Mouse (Mus musculus) forebrain, embryonic 10.5 days (tissue): ENCODE data around the gene Ncln. TPM values are rescaled to one million over a fixed set of nuclear protein-coding genes. Genes with fewer than 3 reads are reported as not detected.

ENCODE experiments used
- DNase-seq: peaks from one replicate; pipeline ENCODE4 v3.0.0-alpha.2; 2017; ENCODE audit warnings: low spot score; ENCODE audit errors: extremely low spot score
- H3K27ac ChIP-seq: fragments of 300-500 bp; sonication (generic); 2 replicates; pipeline ENCODE4 v1.5.1; 2016; ENCODE audit warnings: mild to moderate bottlenecking
- H3K27me3 ChIP-seq: fragments of 300-500 bp; sonication (generic); 2 replicates; pipeline ENCODE4 v1.6.1; 2016; ENCODE audit warnings: mild to moderate bottlenecking; ENCODE audit not compliant: poor library complexity, severe bottlenecking
- H3K36me3 ChIP-seq: fragments of 300-500 bp; sonication (generic); replicated peaks from 2 replicates; pipeline ENCODE4 v1.6.1; 2016; ENCODE audit warnings: mild to moderate bottlenecking, moderate library complexity
- H3K4me1 ChIP-seq: fragments of 300-500 bp; sonication (generic); 2 replicates; pipeline ENCODE4 v1.6.1; 2016
- H3K4me3 ChIP-seq: fragments of 300-500 bp; sonication (generic); 2 replicates; pipeline ENCODE4 v1.5.1; 2016; ENCODE audit warnings: mild to moderate bottlenecking, moderate library complexity
- H3K9me3 ChIP-seq: fragments of 300-500 bp; sonication (generic); 2 replicates; pipeline ENCODE4 v1.6.1; 2016; ENCODE audit warnings: mild to moderate bottlenecking, moderate library complexity
- WGBS: fragments of 180-500 bp; shearing (Covaris S2); methylation state at CpG from one replicate; pipeline ENCODE4 v1.1.7; 2016; 5-methylcytosine and 5-hydroxymethylcytosine counted together
- polyA plus RNA-seq: library from polyadenylated mRNA; unstranded; fragments of >200 nt; fragmentation: Nextera tagmentation; extraction: Ambion mirVana; gene quantifications from 2 replicates; pipeline ENCODE4 v1.2.1, GENCODE M21; 2016

Ncln gene
- polyA plus RNA-seq, 1 experiment from 2014 or later = 88.2 TPM

GRCm38 (mm10) chr10:81526779-81527178, 30.6 kb upstream of the Ncln start:
- 16% methylated on average over 14 of the region's 14 CpGs for WGBS
- Histone ChIP-seq H3K4me1 (peaks cover 7% of the 10 kb centered on the region), H3K27ac (no peak overlapping the region), H3K27me3 (peaks cover 26% of the 10 kb centered on the region), H3K4me3 (no peak overlapping the region), H3K36me3 (peaks cover 31% of the 10 kb centered on the region), H3K9me3 (no peaks in the 10 kb centered on the region)
- DNase-seq = peak; percentile 81

- Histone ChIP-seq H3K4me3 (no peak overlapping the region), H3K27ac (no peak overlapping the region), H3K9me3 (no peaks in the 10 kb centered on the region), H3K4me1 (peaks cover 7% of the 10 kb centered on the region), H3K36me3 (peaks cover 15% of the 10 kb centered on the region), H3K27me3 (peaks cover 26% of the 10 kb centered on the region)
- no peak for DNase-seq
- WGBS = 73% methylated on average over 11 of the region's 13 CpGs
Measured at GRCm38 (mm10) chr10:81525017-81525694, 29.0 kb upstream of the Ncln start.

DNA sequence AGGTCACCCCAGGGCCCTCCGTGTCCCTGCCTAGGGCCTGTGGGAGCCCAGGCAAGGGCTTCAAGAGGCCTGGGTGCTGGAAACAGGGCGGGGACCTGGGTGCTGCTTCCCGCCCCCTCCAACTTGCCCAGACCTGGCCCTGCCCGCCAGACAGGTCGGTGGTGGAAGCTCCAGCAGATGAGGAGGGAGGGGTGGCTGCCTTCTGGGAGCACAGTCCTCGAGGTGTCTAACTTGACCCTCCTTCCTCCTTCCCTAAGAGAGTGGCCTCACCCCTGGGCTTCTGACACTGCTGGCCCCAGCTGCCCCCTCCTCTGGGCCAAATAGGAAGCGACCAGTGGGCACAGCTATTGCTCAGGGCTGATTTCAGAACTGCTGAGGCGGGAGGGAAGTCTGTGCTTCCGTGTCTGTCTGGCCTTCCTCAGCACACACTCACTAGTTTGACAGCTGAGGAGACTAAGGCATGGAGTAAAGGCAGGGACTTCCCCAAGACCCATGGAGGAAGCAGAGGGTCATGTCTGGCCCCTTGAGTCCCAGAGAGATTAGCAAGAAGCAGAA, 27.9 kb upstream of the Ncln start, which contains the start of gene Gna15:
Gene Gna15, minus strand, starts transcription at position 175 of the 555 bp plus-strand sequence.
- Histone ChIP-seq H3K4me1 (peaks cover 7% of the 10 kb centered on the region), H3K27ac (no peak within 1 kb of the TSS), H3K4me3 (no peak within 1 kb of the TSS), H3K9me3 (no peaks in the 10 kb centered on the region), H3K36me3 (peaks cover 5% of the 10 kb centered on the region), H3K27me3 (peaks cover 33% of the 10 kb centered on the region)
- DNase-seq = no peak
- 28% methylated on average over 9 of the region's 9 CpGs for WGBS

DNA sequence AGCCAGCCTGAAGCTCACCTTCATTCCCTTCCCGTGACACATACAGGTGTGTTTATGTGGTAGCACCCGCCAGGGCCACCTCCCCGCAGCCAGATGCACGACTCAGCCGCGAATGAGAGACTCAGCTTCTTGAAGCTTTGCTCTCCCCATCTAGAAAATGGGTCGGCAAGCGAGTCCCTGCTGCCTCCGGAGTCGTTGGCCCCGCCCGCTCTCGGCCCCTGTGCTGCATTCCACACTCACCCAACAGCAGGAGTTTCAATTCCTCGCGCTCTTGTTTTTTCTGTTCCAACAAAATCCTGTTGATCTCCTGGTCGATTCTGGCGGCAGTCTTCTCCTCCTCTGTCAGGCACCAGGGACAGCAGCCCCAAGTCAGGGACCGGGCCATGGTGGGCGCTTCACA, 27.4 kb upstream of the Ncln start:
- no peak for DNase-seq
- 22% methylated on average over 19 of the region's 19 CpGs for WGBS
- no peak overlapping the region for H3K4me3 ChIP-seq

DNA sequence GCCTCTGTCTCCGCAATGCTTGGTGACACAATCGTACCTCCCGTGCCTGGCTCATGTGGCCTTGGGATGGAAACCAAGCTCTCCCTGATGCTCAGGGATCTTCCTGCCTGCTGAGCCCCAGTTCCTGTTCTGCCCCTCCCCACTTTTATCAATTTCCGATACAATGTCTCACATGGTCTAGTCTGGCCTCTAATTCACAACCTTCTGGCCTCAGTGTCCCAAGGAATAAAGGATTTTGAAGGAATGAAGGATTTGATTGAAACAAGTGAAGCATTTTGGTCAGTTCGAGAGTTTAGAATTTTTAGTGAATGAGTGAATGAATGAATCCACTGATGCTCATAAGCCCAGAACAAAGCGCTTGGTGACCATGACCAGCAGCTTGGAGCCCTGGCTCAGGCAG, 26.9 kb upstream of the Ncln start:
- WGBS = 81% methylated on average over 6 of the region's 6 CpGs
- H3K27ac ChIP-seq = no peak overlapping the region
- H3K27me3 ChIP-seq = peaks cover 33% of the 10 kb centered on the region
- no peak for DNase-seq
- no peaks in the 10 kb centered on the region for H3K36me3 ChIP-seq
- H3K9me3 ChIP-seq = no peaks in the 10 kb centered on the region
- peaks cover 7% of the 10 kb centered on the region for H3K4me1 ChIP-seq
- no peak overlapping the region for H3K4me3 ChIP-seq

More for the DNA sequence above, 27.4 kb upstream of the Ncln start:
- Histone ChIP-seq H3K4me1 (peaks cover 7% of the 10 kb centered on the region), H3K27ac (no peak overlapping the region), H3K27me3 (peaks cover 33% of the 10 kb centered on the region), H3K9me3 (no peaks in the 10 kb centered on the region), H3K36me3 (no peaks in the 10 kb centered on the region)

DNA sequence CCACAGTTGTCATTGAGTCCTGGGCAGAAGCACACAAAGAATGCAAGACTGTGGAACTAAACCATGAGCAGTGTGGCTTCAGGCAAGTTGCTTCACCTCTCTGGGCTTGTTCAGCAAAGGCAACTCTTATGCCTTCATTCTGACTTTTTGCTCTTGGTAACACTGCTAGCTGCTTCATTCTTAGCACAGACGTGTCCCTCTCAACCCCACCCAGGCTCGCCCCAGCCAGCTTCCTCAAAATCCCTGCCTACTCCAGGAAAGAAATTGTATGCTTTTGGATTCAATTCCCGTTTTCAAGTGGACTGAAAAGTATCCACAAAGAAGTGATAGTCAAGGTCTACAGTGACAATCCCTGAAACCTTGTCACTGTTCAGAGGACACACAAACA, 23.8 kb upstream of the Ncln start:
- no peak for DNase-seq
- H3K4me1 ChIP-seq = peaks cover 7% of the 10 kb centered on the region
- H3K9me3 ChIP-seq = no peaks in the 10 kb centered on the region
- 83% methylated on average over 3 of the region's 3 CpGs for WGBS
- H3K27me3 ChIP-seq = peaks cover 33% of the 10 kb centered on the region
- H3K36me3 ChIP-seq = no peaks in the 10 kb centered on the region
- H3K4me3 ChIP-seq = no peak overlapping the region
- H3K27ac ChIP-seq = no peak overlapping the region

DNA sequence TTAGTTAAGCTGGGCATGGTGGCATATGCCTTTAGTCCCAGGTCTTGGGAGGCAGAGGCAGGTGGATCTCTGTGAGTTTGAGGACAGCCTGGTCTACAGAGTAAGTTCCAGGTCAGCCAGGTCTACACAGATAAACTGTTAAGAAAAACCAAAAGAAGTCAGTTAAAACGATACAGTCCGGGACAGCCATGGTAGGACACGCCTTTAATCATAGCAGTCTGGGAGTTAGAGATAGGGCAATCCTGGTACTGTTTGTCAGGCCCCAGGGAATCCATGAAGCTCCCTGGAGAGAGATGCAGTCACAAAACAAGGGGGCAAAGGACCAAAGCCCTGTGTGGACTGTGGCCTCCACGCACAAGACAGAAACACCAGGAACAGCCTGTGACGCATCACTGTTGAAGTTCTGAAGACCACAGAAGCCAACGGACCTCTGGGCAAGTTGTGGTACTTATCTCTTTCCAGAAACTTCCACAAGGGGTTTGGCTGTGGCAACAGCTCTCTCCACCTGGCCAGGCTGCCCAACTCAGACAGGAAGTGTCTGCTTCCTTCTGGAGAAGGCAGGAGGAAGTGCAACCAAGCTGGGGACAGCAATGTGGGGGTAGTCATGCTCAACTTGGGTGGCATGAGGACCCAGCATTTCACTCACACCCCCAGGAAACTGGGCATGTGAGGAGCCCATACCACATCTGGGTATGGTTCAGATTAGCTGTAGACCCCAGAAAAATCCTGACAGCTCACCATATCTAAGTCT, 23.2 kb upstream of the Ncln start:
- WGBS = 87% methylated on average over 6 of the region's 6 CpGs
- Histone ChIP-seq H3K4me1 (peaks cover 7% of the 10 kb centered on the region), H3K27ac (no peak overlapping the region), H3K36me3 (no peaks in the 10 kb centered on the region), H3K27me3 (peaks cover 27% of the 10 kb centered on the region), H3K4me3 (no peak overlapping the region), H3K9me3 (0 out of 2 replicates have a peak, but pooled peaks cover under 1% of the 10 kb centered on the region)
- no peak for DNase-seq

- no peak overlapping the region for H3K4me3 ChIP-seq
- H3K9me3 ChIP-seq = 0 out of 2 replicates have a peak, but pooled peaks cover 9% of the 10 kb centered on the region
- no peaks in the 10 kb centered on the region for H3K36me3 ChIP-seq
- H3K4me1 ChIP-seq = 0 out of 2 replicates have a peak, but pooled peaks cover under 1% of the 10 kb centered on the region
- peaks cover 19% of the 10 kb centered on the region for H3K27me3 ChIP-seq
- H3K27ac ChIP-seq = no peak overlapping the region
- WGBS = 16% methylated on average over 4 of the region's 4 CpGs
- DNase-seq = peak; percentile 68
Measured at GRCm38 (mm10) chr10:81518546-81518945, 22.4 kb upstream of the Ncln start.

- H3K4me1 ChIP-seq = no peaks in the 10 kb centered on the region
- no peak for DNase-seq
- no peak overlapping the region for H3K4me3 ChIP-seq
- H3K27me3 ChIP-seq = peaks cover 22% of the 10 kb centered on the region
- 82% methylated on average over 8 of the region's 8 CpGs for WGBS
- 0 out of 2 replicates have a peak, but pooled peaks cover 10% of the 10 kb centered on the region for H3K9me3 ChIP-seq
- no peak overlapping the region for H3K27ac ChIP-seq
- H3K36me3 ChIP-seq = no peaks in the 10 kb centered on the region
Measured at GRCm38 (mm10) chr10:81517227-81517626, 21.0 kb upstream of the Ncln start.

DNA sequence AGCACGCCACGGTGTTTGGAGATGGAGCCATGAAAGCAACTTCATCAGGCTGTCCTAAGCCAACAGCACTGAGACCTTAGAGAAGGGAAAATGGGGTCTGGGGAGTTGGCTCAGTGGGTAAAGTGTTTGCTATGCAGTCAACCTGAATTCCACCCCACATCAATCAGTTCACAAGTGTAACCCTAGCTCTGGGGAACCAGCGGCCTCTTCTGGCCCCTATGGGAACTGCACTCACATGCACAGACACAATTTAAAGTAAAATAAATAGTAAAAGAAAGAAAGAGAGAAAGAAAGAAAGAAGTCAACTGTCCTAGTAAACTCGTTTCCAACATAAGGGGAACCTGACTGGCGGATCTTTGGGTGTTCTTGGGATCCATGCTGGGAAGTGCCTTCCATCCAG, 17.6 kb upstream of the Ncln start:
- no peak for DNase-seq
- 85% methylated on average over 5 of the region's 5 CpGs for WGBS
- Histone ChIP-seq H3K4me3 (no peak overlapping the region), H3K4me1 (no peaks in the 10 kb centered on the region), H3K27me3 (peaks cover 28% of the 10 kb centered on the region), H3K27ac (no peak overlapping the region), H3K9me3 (0 out of 2 replicates have a peak, but pooled peaks cover 10% of the 10 kb centered on the region), H3K36me3 (no peaks in the 10 kb centered on the region)

- no peaks in the 10 kb centered on the region; the same call in 1 of the 2 replicates for H3K4me1 ChIP-seq
- 85% methylated on average over 14 of the region's 14 CpGs for WGBS
- H3K27ac ChIP-seq = no peak overlapping the region
- no peak overlapping the region for H3K4me3 ChIP-seq
- no peak for DNase-seq
- H3K36me3 ChIP-seq = no peaks in the 10 kb centered on the region
- 0 out of 2 replicates have a peak, but pooled peaks cover 10% of the 10 kb centered on the region for H3K9me3 ChIP-seq
- peaks cover 23% of the 10 kb centered on the region for H3K27me3 ChIP-seq
Measured at GRCm38 (mm10) chr10:81510246-81510810, 14.1 kb upstream of the Ncln start.

GRCm38 (mm10) chr10:81507691-81508489, 11.7 kb upstream of the Ncln start:
- H3K27me3 ChIP-seq = peaks cover 29% of the 10 kb centered on the region
- H3K9me3 ChIP-seq = no peaks in the 10 kb centered on the region
- 78% methylated on average over 13 of the region's 13 CpGs for WGBS
- no peak overlapping the region for H3K4me3 ChIP-seq
- no peaks in the 10 kb centered on the region for H3K36me3 ChIP-seq
- no peak for DNase-seq
- peaks cover 7% of the 10 kb centered on the region for H3K4me1 ChIP-seq
- no peak overlapping the region for H3K27ac ChIP-seq
